Mouse (Mus musculus) hindbrain, postnatal 0 days (tissue): ENCODE results near the gene Wfdc15b. TPM values are rescaled to one million over a fixed set of nuclear protein-coding genes. Genes with fewer than 3 reads are reported as not detected.
"Not testable (repeated sequence)": the region's sequence is repeated elsewhere in the genome, so short reads cannot be mapped to it uniquely, and the experiment has no call there.

Source experiments
- ATAC-seq: fragments of 200-750 bp; cut with Nextera tagmentation; 2 replicates; pipeline ENCODE4 v1.8.0; 2017; ENCODE audit warnings: mild to moderate bottlenecking, moderate TSS enrichment, moderate library complexity
- DNase-seq: peaks from one replicate; pipeline ENCODE4 v3.0.0-alpha.2; 2015; ENCODE audit warnings: low spot score
- H3K27ac ChIP-seq: fragments of 300-500 bp; sonication (generic); 2 replicates; pipeline ENCODE4 v1.5.1; 2014; ENCODE audit warnings: mild to moderate bottlenecking
- H3K27me3 ChIP-seq: fragments of 300-500 bp; sonication (generic); 2 replicates; pipeline ENCODE4 v1.6.1; 2014; ENCODE audit warnings: low read length, mixed read lengths; ENCODE audit not compliant: insufficient read depth
- H3K36me3 ChIP-seq: fragments of 300-500 bp; sonication (generic); 2 replicates; pipeline ENCODE4 v1.6.1; 2014; ENCODE audit warnings: low read length, mixed read lengths; ENCODE audit not compliant: insufficient read depth
- H3K4me1 ChIP-seq: fragments of 300-500 bp; sonication (generic); 2 replicates; pipeline ENCODE4 v1.6.1; 2014; ENCODE audit warnings: antibody characterized with exemption, low read length, mixed read lengths; ENCODE audit not compliant: insufficient read depth
- H3K4me2 ChIP-seq: fragments of 300-500 bp; sonication (generic); 2 replicates; pipeline ENCODE4 v1.6.1; 2014; ENCODE audit warnings: low read depth, mild to moderate bottlenecking, low read length, moderate library complexity, mixed read lengths
- H3K4me3 ChIP-seq: fragments of 300-500 bp; sonication (generic); 2 replicates; pipeline ENCODE4 v1.5.1; 2014; ENCODE audit warnings: low read length
- H3K9ac ChIP-seq: fragments of 300-500 bp; sonication (generic); replicated peaks from 2 replicates; pipeline ENCODE4 v1.6.1; 2014; ENCODE audit warnings: mild to moderate bottlenecking, low read length, moderate library complexity, mixed read lengths
- H3K9me3 ChIP-seq: fragments of 300-500 bp; sonication (generic); 2 replicates; pipeline ENCODE4 v1.6.1; 2016; ENCODE audit warnings: low read length, mixed read lengths
- CTCF ChIP-seq: IDR thresholded peaks from 2 replicates; pipeline ENCODE4 v1.5.1; 2016; ENCODE audit warnings: antibody characterized with exemption, control low read depth, low read depth
- WGBS: fragments of 180-500 bp; shearing (Covaris S2); extraction: QIAGEN DNeasy Blood & Tissue Kit; methylation state at CpG from one replicate; pipeline ENCODE4 v1.1.7; 2014; 5-methylcytosine and 5-hydroxymethylcytosine counted together
- polyA plus RNA-seq: library from polyadenylated mRNA; unstranded; fragments of >200 nt; fragmentation: Nextera tagmentation; extraction: Ambion mirVana; gene quantifications from 2 replicates; pipeline ENCODE4 v1.2.1, GENCODE M21; 2015
- total RNA-seq: library from RNA; depleted of rRNA; stranded (reverse); fragments of >200 nt; gene quantifications from 2 replicates; pipeline ENCODE4 v1.2.3, GENCODE M21; 2014

The Wfdc15b gene
- total and polyA plus RNA-seq, 2 experiments from 2014 or later = not detected

DNA sequence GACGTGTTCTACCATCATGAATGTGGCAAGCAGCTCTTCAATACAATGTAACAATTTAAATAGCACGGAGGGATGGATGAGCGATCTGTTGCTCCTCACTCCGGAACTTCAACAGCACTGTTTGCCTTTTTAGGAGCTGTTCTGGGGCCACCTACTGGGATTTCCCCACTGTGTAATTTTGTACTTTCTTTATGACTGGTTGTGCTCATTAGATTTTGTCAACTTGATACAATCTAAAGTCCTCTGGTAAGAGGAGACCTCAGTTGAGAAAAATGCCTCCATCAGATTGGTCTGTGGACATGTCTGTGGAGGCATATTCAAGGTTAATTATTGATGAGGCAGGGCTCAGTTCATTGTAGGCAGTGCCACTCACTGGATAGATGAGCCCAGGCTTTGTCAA lies 10.6 kb downstream of the Wfdc15b start:
- Histone ChIP-seq H3K4me3 (no peak overlapping the region), H3K4me2 (no peak overlapping the region), H3K36me3 (no peaks in the 10 kb centered on the region), H3K27me3 (no peaks in the 10 kb centered on the region), H3K4me1 (no peaks in the 10 kb centered on the region), H3K9ac (no peak overlapping the region), H3K27ac (no peak overlapping the region), H3K9me3 (no peaks in the 10 kb centered on the region)
- no peak for DNase-seq
- no peak for ATAC-seq
- 78% methylated on average over 4 of the region's 4 CpGs for WGBS
- TF ChIP-seq CTCF = no peak

GRCm38 (mm10) chr2:164206676-164207075 lies 14.8 kb downstream of the Wfdc15b start:
- Histone ChIP-seq H3K36me3 (no peaks in the 10 kb centered on the region), H3K27ac (no peak overlapping the region), H3K9ac (no peak overlapping the region), H3K27me3 (no peaks in the 10 kb centered on the region), H3K4me1 (no peaks in the 10 kb centered on the region), H3K4me2 (no peak overlapping the region), H3K4me3 (no peak overlapping the region), H3K9me3 (no peaks in the 10 kb centered on the region)
- ATAC-seq (no peak), DNase-seq (no peak)
- TF ChIP-seq CTCF = no peak
- WGBS = 86% methylated on average over 4 of the region's 4 CpGs

- not testable (repeated sequence) for H3K27ac ChIP-seq, H3K4me1 ChIP-seq, H3K9ac ChIP-seq, H3K4me2 ChIP-seq, H3K36me3 ChIP-seq, ATAC-seq, H3K27me3 ChIP-seq, DNase-seq, H3K9me3 ChIP-seq, H3K4me3 ChIP-seq
- 91% methylated on average over 10 of the region's 10 CpGs for WGBS
These were observed 15.4 kb downstream of the Wfdc15b start for GRCm38 (mm10) chr2:164206011-164206410.

GRCm38 (mm10) chr2:164199626-164200327 lies 21.7 kb downstream of the Wfdc15b start, which contains the start of gene Wfdc15a:
Wfdc15a (minus strand) TSS chr2:164200130.
- Histone ChIP-seq H3K9me3 (no peaks in the 10 kb centered on the region), H3K4me1 (no peaks in the 10 kb centered on the region), H3K4me2 (no peak within 1 kb of the TSS), H3K4me3 (no peak within 1 kb of the TSS), H3K27me3 (no peaks in the 10 kb centered on the region), H3K27ac (no peak within 1 kb of the TSS), H3K9ac (no peak within 1 kb of the TSS), H3K36me3 (no peaks in the 10 kb centered on the region)
- TF ChIP-seq CTCF = no peak
- WGBS = 80% methylated on average over 20 of the region's 20 CpGs
- DNase-seq (no peak), ATAC-seq (no peak)

GRCm38 (mm10) chr2:164196700-164196990 lies 24.8 kb downstream of the Wfdc15b start:
- no peaks in the 10 kb centered on the region for H3K4me1 ChIP-seq
- no peak for TF ChIP-seq CTCF
- H3K27me3 ChIP-seq = no peaks in the 10 kb centered on the region
- WGBS = 85% methylated on average over 5 of the region's 5 CpGs
- no peak for ATAC-seq
- no peak overlapping the region for H3K4me3 ChIP-seq
- no peak overlapping the region for H3K27ac ChIP-seq
- no peaks in the 10 kb centered on the region for H3K9me3 ChIP-seq
- no peak overlapping the region for H3K9ac ChIP-seq
- no peak overlapping the region for H3K4me2 ChIP-seq
- no peak for DNase-seq
- no peaks in the 10 kb centered on the region for H3K36me3 ChIP-seq

- no peak for ATAC-seq
- no peaks in the 10 kb centered on the region for H3K9me3 ChIP-seq
- 88% methylated on average over 5 of the region's 5 CpGs for WGBS
These were observed 25.3 kb downstream of the Wfdc15b start for GRCm38 (mm10) chr2:164195971-164196699.

DNA sequence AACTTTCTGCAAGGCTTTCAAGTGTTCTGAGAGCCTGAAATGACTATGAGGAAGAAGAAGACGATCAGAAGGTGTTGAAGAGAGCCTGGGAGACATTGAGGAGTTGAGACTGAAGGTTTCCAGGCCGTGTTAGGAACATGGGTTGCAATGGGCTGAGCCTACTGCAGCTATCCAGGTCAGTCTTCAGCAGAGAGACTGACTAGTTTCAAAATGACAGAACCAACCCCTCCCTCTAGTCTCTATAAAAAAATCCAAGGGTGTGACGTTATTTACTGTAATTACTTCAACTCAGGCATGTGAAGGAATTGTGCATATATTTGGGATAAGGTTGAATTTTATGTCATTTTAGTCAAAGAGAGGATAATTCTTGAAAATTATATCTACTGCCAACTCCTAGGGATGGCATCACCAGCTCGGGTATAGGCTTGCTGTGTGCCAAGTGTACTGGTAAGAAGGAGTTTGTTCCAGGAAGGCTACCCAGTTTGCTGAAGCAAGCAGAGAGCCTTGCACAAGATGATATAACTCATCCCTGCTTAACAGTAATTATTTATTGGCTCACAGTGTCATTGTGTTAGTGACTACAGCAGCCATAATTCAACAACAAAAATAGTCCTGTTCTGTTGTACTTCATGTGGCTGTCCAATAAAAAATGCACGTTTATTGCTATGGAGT lies 26.4 kb downstream of the Wfdc15b start:
- no peak overlapping the region for H3K27ac ChIP-seq
- no peak for ATAC-seq

More at GRCm38 (mm10) chr2:164195971-164196699, 25.3 kb downstream of the Wfdc15b start:
- no peak overlapping the region for H3K9ac ChIP-seq
- no peak overlapping the region for H3K4me3 ChIP-seq
- H3K36me3 ChIP-seq = no peaks in the 10 kb centered on the region
- DNase-seq = no peak
- no peaks in the 10 kb centered on the region for H3K4me1 ChIP-seq
- H3K27ac ChIP-seq = no peak overlapping the region
- no peak for TF ChIP-seq CTCF
- H3K4me2 ChIP-seq = no peak overlapping the region
- H3K27me3 ChIP-seq = no peaks in the 10 kb centered on the region

More for the DNA sequence above, 26.4 kb downstream of the Wfdc15b start:
- H3K4me2 ChIP-seq = no peak overlapping the region
- no peak overlapping the region for H3K9ac ChIP-seq
- no peaks in the 10 kb centered on the region for H3K27me3 ChIP-seq
- no peaks in the 10 kb centered on the region for H3K9me3 ChIP-seq
- DNase-seq = no peak
- no peaks in the 10 kb centered on the region for H3K4me1 ChIP-seq
- H3K36me3 ChIP-seq = no peaks in the 10 kb centered on the region
- TF ChIP-seq CTCF = no peak
- whole genome bisulfite sequencing = 78% methylated on average over 5 of the region's 5 CpGs
- H3K4me3 ChIP-seq = no peak overlapping the region
